Mouse (Mus musculus) forebrain, postnatal 0 days (tissue): ENCODE measurements around the gene Rab26. TPM values are rescaled to one million over a fixed set of nuclear protein-coding genes. Genes with fewer than 3 reads are reported as not detected.
A peak's percentile ranks its signal among the peaks of the same experiment; 100 is the strongest.

Source experiments
- ATAC-seq: fragments of 200-750 bp; cut with Nextera tagmentation; 2 replicates; pipeline ENCODE4 v1.8.0; 2017; ENCODE audit warnings: mild to moderate bottlenecking, moderate library complexity
- DNase-seq: peaks from one replicate; pipeline ENCODE4 v3.0.0-alpha.2; 2015
- H3K27ac ChIP-seq: fragments of 300-500 bp; sonication (generic); 2 replicates; pipeline ENCODE4 v1.5.1; 2014; ENCODE audit warnings: low read depth, mild to moderate bottlenecking, antibody characterized with exemption, low read length, moderate library complexity, mixed read lengths
- H3K27me3 ChIP-seq: fragments of 300-500 bp; sonication (generic); 2 replicates; pipeline ENCODE4 v1.6.1; 2014; ENCODE audit warnings: mild to moderate bottlenecking, low read length, mixed read lengths; ENCODE audit not compliant: insufficient read depth
- H3K36me3 ChIP-seq: fragments of 300-500 bp; sonication (generic); 2 replicates; pipeline ENCODE4 v1.6.1; 2014; ENCODE audit warnings: mild to moderate bottlenecking, moderate library complexity; ENCODE audit not compliant: insufficient read depth
- H3K4me1 ChIP-seq: fragments of 300-500 bp; sonication (generic); 2 replicates; pipeline ENCODE4 v1.6.1; 2014; ENCODE audit warnings: antibody characterized with exemption; ENCODE audit not compliant: insufficient read depth
- H3K4me2 ChIP-seq: fragments of 300-500 bp; sonication (generic); 2 replicates; pipeline ENCODE4 v1.6.1; 2014; ENCODE audit warnings: low read depth, mild to moderate bottlenecking, moderate library complexity
- H3K4me3 ChIP-seq: fragments of 300-500 bp; sonication (generic); 2 replicates; pipeline ENCODE4 v1.5.1; 2014; ENCODE audit warnings: low read depth, low read length, mixed read lengths
- H3K9ac ChIP-seq: fragments of 300-500 bp; sonication (generic); 2 replicates; pipeline ENCODE4 v1.6.1; 2014; ENCODE audit warnings: mild to moderate bottlenecking
- H3K9me3 ChIP-seq: fragments of 300-500 bp; sonication (generic); 2 replicates; pipeline ENCODE4 v1.6.1; 2016; ENCODE audit warnings: low read length
- CTCF ChIP-seq: sonication (generic); IDR thresholded peaks from 2 replicates; pipeline ENCODE4 v1.5.1; 2016; ENCODE audit warnings: antibody characterized with exemption, control low read depth, low read depth
- WGBS: fragments of 180-500 bp; shearing (Covaris S2); extraction: QIAGEN DNeasy Blood & Tissue Kit; methylation state at CpG from one replicate; pipeline ENCODE4 v1.1.7; 2014; 5-methylcytosine and 5-hydroxymethylcytosine counted together
- polyA plus RNA-seq: library from polyadenylated mRNA; unstranded; fragments of >200 nt; fragmentation: Nextera tagmentation; extraction: Ambion mirVana; gene quantifications from 2 replicates; pipeline ENCODE4 v1.2.1, GENCODE M21; 2015
- total RNA-seq: library from RNA; depleted of rRNA; stranded (reverse); fragments of >200 nt; gene quantifications from 2 replicates; pipeline ENCODE4 v1.2.3, GENCODE M21; 2014

Gene Rab26
- total and polyA plus RNA-seq, 2 experiments from 2014 or later, result 7.1 to 12.4 TPM

- peak; percentile 80 for ATAC-seq
- WGBS, result 3% methylated on average over 51 of the region's 81 CpGs
Observed at GRCm38 (mm10) chr17:24488662-24489264, 45.2 kb downstream of the Rab26 start.

GRCm38 (mm10) chr17:24488186-24488661 is 45.8 kb downstream of the Rab26 start, which contains the start of gene Caskin1:
TSS of gene Caskin1 (plus strand) at chr17:24488601.
- WGBS, result under 1% methylated on average over 30 of the region's 45 CpGs
- Histone ChIP-seq H3K27me3 (no peaks in the 10 kb centered on the region), H3K4me3 (peak within 1 kb of the TSS; percentile 82), H3K36me3 (no peaks in the 10 kb centered on the region), H3K9me3 (no peaks in the 10 kb centered on the region), H3K27ac (peak within 1 kb of the TSS; percentile 94), H3K9ac (peak within 1 kb of the TSS; percentile 94), H3K4me1 (peaks cover 18% of the 10 kb centered on the region), H3K4me2 (peak within 1 kb of the TSS; percentile 88)
- peak; percentile 64 for DNase-seq
- TF ChIP-seq CTCF, result no peak
- ATAC-seq, result peak; percentile 62

More at GRCm38 (mm10) chr17:24488662-24489264, 45.2 kb downstream of the Rab26 start:
- no peak for TF ChIP-seq CTCF
- H3K9ac ChIP-seq, result peak overlapping the region; percentile 94
- peak overlapping the region; percentile 88 for H3K4me2 ChIP-seq
- no peaks in the 10 kb centered on the region for H3K36me3 ChIP-seq
- H3K4me3 ChIP-seq, result peak overlapping the region; percentile 82
- no peaks in the 10 kb centered on the region for H3K27me3 ChIP-seq
- peak; percentile 70 for DNase-seq
- peaks cover 18% of the 10 kb centered on the region for H3K4me1 ChIP-seq
- no peaks in the 10 kb centered on the region for H3K9me3 ChIP-seq
- peak overlapping the region; percentile 94 for H3K27ac ChIP-seq

GRCm38 (mm10) chr17:24485090-24485860 is 48.7 kb downstream of the Rab26 start:
- ATAC-seq (no peak), DNase-seq (peak; percentile 59)
- Histone ChIP-seq H3K36me3 (no peaks in the 10 kb centered on the region), H3K27ac (0 out of 2 replicates have a peak overlapping the region, but pooled peaks have one; percentile 29), H3K27me3 (no peaks in the 10 kb centered on the region), H3K9me3 (no peaks in the 10 kb centered on the region), H3K4me1 (peaks cover 14% of the 10 kb centered on the region; the same call in 1 of the 2 replicates), H3K4me3 (no peak overlapping the region), H3K4me2 (no peak overlapping the region), H3K9ac (peak overlapping the region; percentile 3; the same call in 1 of the 2 replicates)
- TF ChIP-seq CTCF, result no peak
- 43% methylated on average over 11 of the region's 11 CpGs for WGBS

GRCm38 (mm10) chr17:24483495-24483894 is 50.5 kb downstream of the Rab26 start:
- TF ChIP-seq CTCF, result no peak
- ATAC-seq, result no peak
- Histone ChIP-seq H3K9me3 (no peaks in the 10 kb centered on the region), H3K4me1 (peaks cover 8% of the 10 kb centered on the region; the same call in 1 of the 2 replicates), H3K27ac (no peak overlapping the region), H3K27me3 (no peaks in the 10 kb centered on the region), H3K36me3 (no peaks in the 10 kb centered on the region), H3K9ac (no peak overlapping the region), H3K4me3 (no peak overlapping the region), H3K4me2 (no peak overlapping the region)
- no peak for DNase-seq
- WGBS, result 93% methylated on average over 3 of the region's 3 CpGs

GRCm38 (mm10) chr17:24481027-24481815 is 52.8 kb downstream of the Rab26 start:
- H3K36me3 ChIP-seq, result peaks cover 11% of the 10 kb centered on the region
- DNase-seq (no peak), ATAC-seq (no peak)
- no peak overlapping the region for H3K4me3 ChIP-seq
- 93% methylated on average over 20 of the region's 20 CpGs for WGBS
- no peaks in the 10 kb centered on the region for H3K9me3 ChIP-seq
- no peaks in the 10 kb centered on the region for H3K27me3 ChIP-seq
- no peak overlapping the region for H3K27ac ChIP-seq
- peaks cover 8% of the 10 kb centered on the region; the same call in 1 of the 2 replicates for H3K4me1 ChIP-seq
- no peak overlapping the region for H3K9ac ChIP-seq
- no peak for TF ChIP-seq CTCF
- no peak overlapping the region for H3K4me2 ChIP-seq

GRCm38 (mm10) chr17:24480201-24480826 is 53.7 kb downstream of the Rab26 start:
- 43% methylated on average over 3 of the region's 3 CpGs for WGBS
- Histone ChIP-seq H3K9ac (no peak overlapping the region), H3K4me3 (no peak overlapping the region), H3K4me2 (no peak overlapping the region), H3K36me3 (peaks cover 20% of the 10 kb centered on the region), H3K27me3 (no peaks in the 10 kb centered on the region), H3K9me3 (no peaks in the 10 kb centered on the region), H3K4me1 (peaks cover 8% of the 10 kb centered on the region; the same call in 1 of the 2 replicates), H3K27ac (no peak overlapping the region)
- DNase-seq (no peak), ATAC-seq (no peak)
- TF ChIP-seq CTCF, result peak; percentile 41
